Mouse (Mus musculus) cortical plate, adult 2 months (tissue): ENCODE measurements around the gene Map4k1.

ENCODE experiments used
- CTCF ChIP-seq: fragments of 200-500 bp; IDR thresholded peaks from 2 replicates; pipeline ENCODE4 v1.5.1; 2011; ENCODE audit warnings: mild to moderate bottlenecking, control low read depth, low read length; ENCODE audit not compliant: insufficient read depth; ENCODE audit errors: extremely low read depth
- POLR2A ChIP-seq: fragments of 200-500 bp; IDR thresholded peaks from 2 replicates; pipeline ENCODE4 v1.6.1; 2011; ENCODE audit warnings: mild to moderate bottlenecking, low read length, control low read depth; ENCODE audit not compliant: insufficient read depth; ENCODE audit errors: extremely low read depth

GRCm38 (mm10) chr7:29029690-29030656 is 48.1 kb downstream of the Map4k1 start:
- TF ChIP-seq POLR2A (no peak), CTCF (no peak)
